Mouse (Mus musculus) ES-E14 (cell line): ENCODE data around the gene Gm35549.

Source experiments
- MAFK ChIP-seq: IDR thresholded peaks from 2 replicates; pipeline ENCODE4 v1.6.1; 2014; ENCODE audit warnings: mild to moderate bottlenecking, low read depth, low read length, inconsistent platforms; ENCODE audit not compliant: insufficient read depth
- ZNF384 ChIP-seq: IDR thresholded peaks from 2 replicates; pipeline ENCODE4 v1.6.1; 2012; ENCODE audit warnings: low read depth, low read length, inconsistent platforms

DNA sequence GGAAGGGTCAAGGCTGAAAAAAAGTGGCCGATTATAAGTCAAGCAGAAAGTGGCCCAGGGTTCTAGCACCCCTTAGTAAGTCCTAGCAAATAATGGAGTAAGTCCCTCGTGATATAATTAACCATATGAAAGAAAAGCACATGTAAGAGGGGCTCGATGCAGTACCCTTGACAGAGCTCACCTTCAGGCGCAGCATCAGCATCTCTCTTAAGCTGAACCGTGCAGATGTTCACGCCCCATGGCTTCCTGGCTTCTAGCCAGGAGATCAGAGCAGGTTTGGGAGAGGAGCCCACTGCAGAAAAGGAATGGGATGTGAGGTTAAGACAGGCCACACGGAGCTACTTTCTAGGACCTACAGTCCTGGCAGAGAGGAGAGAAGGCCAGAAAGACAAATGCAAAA lies 10.7 kb upstream of the Gm35549 start:
- TF ChIP-seq MAFK (no peak), ZNF384 (no peak)
